Mouse (Mus musculus) spleen, adult 12 weeks (tissue): ENCODE results near the gene Hs3st3a1.

Experiments
- DNase-seq: peaks from one replicate; pipeline ENCODE4 v3.0.0; 2022; ENCODE audit warnings: low spot score

Hs3st3a1 gene

GRCm38 (mm10) chr11:64559388-64559787 is 124.3 kb downstream of the Hs3st3a1 start:
- no peak for DNase-seq

- DNase-seq = no peak
These were observed 125.3 kb downstream of the Hs3st3a1 start for GRCm38 (mm10) chr11:64560471-64560870.

GRCm38 (mm10) chr11:64562771-64563170 is 127.6 kb downstream of the Hs3st3a1 start:
- DNase-seq = no peak
